Mouse (Mus musculus) CH12.LX (cell line): ENCODE measurements around the gene Pih1d3. TPM values are rescaled to one million over a fixed set of nuclear protein-coding genes. Genes with fewer than 3 reads are reported as not detected.

Source experiments
- DNase-seq: peaks from one replicate; pipeline ENCODE4 v3.0.0-alpha.2; 2013; ENCODE audit errors: extremely low read depth
- H3K27ac ChIP-seq: 2 replicates; pipeline ENCODE4 v1.5.1; 2012; ENCODE audit warnings: low read depth, mild to moderate bottlenecking, control low read depth, moderate library complexity; ENCODE audit not compliant: insufficient read depth
- H3K27me3 ChIP-seq: replicated peaks from 2 replicates; pipeline ENCODE3; 2012; ENCODE audit warnings: inconsistent platforms
- H3K36me3 ChIP-seq, 2 experiments: replicated peaks in 1 of 2; 2 replicates each; pipeline versions ENCODE3 to v1.6.1; 2012; ENCODE audit warnings: inconsistent platforms in 1 of 2, low read length in 1 of 2, mild to moderate bottlenecking in 1 of 2, mixed read lengths in 1 of 2, moderate library complexity in 1 of 2; ENCODE audit not compliant: control insufficient read depth in 1 of 2, insufficient read depth in 1 of 2
- H3K4me1 ChIP-seq, 2 experiments: 2 replicates each; pipeline ENCODE4 v1.6.1; 2012; ENCODE audit warnings: inconsistent platforms in 1 of 2, moderate library complexity in 1 of 2; ENCODE audit not compliant: insufficient read depth in 2 of 2, control insufficient read depth in 1 of 2
- H3K4me2 ChIP-seq: 2 replicates; pipeline ENCODE4 v1.6.1; 2012; ENCODE audit warnings: low read depth, mild to moderate bottlenecking, control low read depth; ENCODE audit not compliant: poor library complexity, insufficient read depth, severe bottlenecking
- H3K4me3 ChIP-seq, 3 experiments: fragments of 150-350 bp in 1 of 3; sonication (generic) in 1 of 3; replicated peaks in 1 of 3; 2 replicates each; pipeline versions ENCODE3 to v1.5.1; 2011 to 2012; ENCODE audit warnings: low read depth in 2 of 3, low read length in 2 of 3, mild to moderate bottlenecking in 2 of 3, moderate library complexity in 2 of 3, control low read depth in 1 of 3, improper control_type of control experiment in 1 of 3, inconsistent platforms in 1 of 3, mixed read lengths in 1 of 3; ENCODE audit not compliant: poor library complexity in 1 of 3
- H3K79me2 ChIP-seq: replicated peaks from 2 replicates; pipeline ENCODE4 v1.6.1; 2012; ENCODE audit warnings: mild to moderate bottlenecking, moderate library complexity; ENCODE audit not compliant: control insufficient read depth, poor library complexity, insufficient read depth, severe bottlenecking; ENCODE audit errors: extremely low read depth
- H3K9ac ChIP-seq: 2 replicates; pipeline ENCODE4 v1.6.1; 2012; ENCODE audit warnings: low read depth, mild to moderate bottlenecking, control low read depth, moderate library complexity; ENCODE audit not compliant: insufficient read depth
- H3K9me3 ChIP-seq: replicated peaks from 2 replicates; pipeline ENCODE3; 2012; ENCODE audit warnings: low read length, inconsistent platforms, mixed read lengths
- BHLHE40 ChIP-seq: IDR thresholded peaks from 2 replicates; pipeline ENCODE4 v1.6.1; 2011; ENCODE audit warnings: mild to moderate bottlenecking, low read depth, low read length, improper control_type of control experiment
- CHD1 ChIP-seq: IDR thresholded peaks from 2 replicates; pipeline ENCODE4 v1.6.1; 2012; ENCODE audit warnings: low read depth, low read length, improper control_type of control experiment, inconsistent platforms
- CTCF ChIP-seq, 2 experiments: IDR thresholded peaks in 1 of 2; conservative IDR thresholded peaks in 1 of 2; 2 replicates each; pipeline ENCODE4 v1.5.1; 2011 to 2012; ENCODE audit warnings: low read depth in 2 of 2, low read length in 2 of 2, improper control_type of control experiment in 1 of 2, inconsistent platforms in 1 of 2, mild to moderate bottlenecking in 1 of 2, moderate library complexity in 1 of 2
- ELF1 ChIP-seq: IDR thresholded peaks from 2 replicates; pipeline ENCODE4 v1.6.1; 2014; ENCODE audit warnings: low read depth, mild to moderate bottlenecking, inconsistent platforms, low read length, improper control_type of control experiment
- EP300 ChIP-seq: IDR thresholded peaks from 2 replicates; pipeline ENCODE4 v1.6.1; 2011; ENCODE audit warnings: low read length, improper control_type of control experiment
- GABPA ChIP-seq: IDR thresholded peaks from 2 replicates; pipeline ENCODE4 v1.6.1; 2012; ENCODE audit warnings: low read depth, low read length, improper control_type of control experiment, inconsistent platforms; ENCODE audit not compliant: insufficient replicate concordance
- HCFC1 ChIP-seq: IDR thresholded peaks from 2 replicates; pipeline ENCODE4 v1.6.1; 2012; ENCODE audit warnings: low read depth, mild to moderate bottlenecking, inconsistent platforms, low read length, improper control_type of control experiment
- IRF4 ChIP-seq: IDR thresholded peaks from 2 replicates; pipeline ENCODE4 v1.6.1; 2014; ENCODE audit warnings: low read depth, mild to moderate bottlenecking, inconsistent platforms, low read length, improper control_type of control experiment
- KAT2A ChIP-seq: IDR thresholded peaks from 2 replicates; pipeline ENCODE4 v1.6.1; 2012; ENCODE audit warnings: low read length, improper control_type of control experiment, inconsistent platforms; ENCODE audit not compliant: insufficient replicate concordance
- MAX ChIP-seq: IDR thresholded peaks from 2 replicates; pipeline ENCODE4 v1.6.1; 2011; ENCODE audit warnings: low read length, improper control_type of control experiment
- MAZ ChIP-seq: IDR thresholded peaks from 2 replicates; pipeline ENCODE4 v1.6.1; 2012; ENCODE audit warnings: low read depth, mild to moderate bottlenecking, inconsistent platforms, low read length, improper control_type of control experiment, moderate library complexity
- MEF2A ChIP-seq: IDR thresholded peaks from 2 replicates; pipeline ENCODE4 v1.6.1; 2014; ENCODE audit warnings: low read depth, mild to moderate bottlenecking, inconsistent platforms, low read length, improper control_type of control experiment, borderline replicate concordance
- MXI1 ChIP-seq: IDR thresholded peaks from 2 replicates; pipeline ENCODE4 v1.6.1; 2011; ENCODE audit warnings: mild to moderate bottlenecking, low read depth, low read length, improper control_type of control experiment
- NELFE ChIP-seq: IDR thresholded peaks from 2 replicates; pipeline ENCODE4 v1.6.1; 2011; ENCODE audit warnings: low read depth, low read length, improper control_type of control experiment
- NRF1 ChIP-seq: IDR thresholded peaks from 2 replicates; pipeline ENCODE4 v1.6.1; 2014; ENCODE audit warnings: low read depth, mild to moderate bottlenecking, inconsistent platforms, low read length, improper control_type of control experiment, moderate library complexity
- PAX5 ChIP-seq: IDR thresholded peaks from 2 replicates; pipeline ENCODE4 v1.6.1; 2012; ENCODE audit warnings: low read length, inconsistent platforms, mixed read lengths
- RAD21 ChIP-seq: IDR thresholded peaks from 2 replicates; pipeline ENCODE4 v1.6.1; 2011; ENCODE audit warnings: low read depth, mild to moderate bottlenecking, low read length, improper control_type of control experiment, moderate library complexity
- RCOR1 ChIP-seq: conservative IDR thresholded peaks from 2 replicates; pipeline ENCODE4 v1.6.1; 2012; ENCODE audit warnings: low read depth, mild to moderate bottlenecking, inconsistent platforms, low read length, improper control_type of control experiment
- SMC3 ChIP-seq: IDR thresholded peaks from 2 replicates; pipeline ENCODE4 v1.6.1; 2011; ENCODE audit warnings: low read depth, low read length, improper control_type of control experiment
- TBP ChIP-seq: conservative IDR thresholded peaks from 2 replicates; pipeline ENCODE4 v1.6.1; 2011; ENCODE audit warnings: low read depth, low read length, improper control_type of control experiment
- TCF12 ChIP-seq: IDR thresholded peaks from 2 replicates; pipeline ENCODE4 v1.6.1; 2014; ENCODE audit warnings: low read depth, mild to moderate bottlenecking, inconsistent platforms, low read length, improper control_type of control experiment
- UBTF ChIP-seq: IDR thresholded peaks from 2 replicates; pipeline ENCODE4 v1.6.1; 2012; ENCODE audit warnings: low read depth, mild to moderate bottlenecking, inconsistent platforms, low read length, improper control_type of control experiment, moderate library complexity
- ZKSCAN1 ChIP-seq: IDR thresholded peaks from 2 replicates; pipeline ENCODE4 v1.6.1; 2012; ENCODE audit warnings: low read depth, inconsistent platforms, low read length, improper control_type of control experiment, borderline replicate concordance
- ZMIZ1 ChIP-seq: IDR thresholded peaks from 2 replicates; pipeline ENCODE4 v1.6.1; 2012; ENCODE audit warnings: low read depth, mild to moderate bottlenecking, inconsistent platforms, low read length, improper control_type of control experiment
- dilution Hi-C: fragments of 300-500 bp; cut with MboI; formaldehyde crosslinking; loops from 2 replicates; pipeline ENCODE4 v1.14.3; 2020; ENCODE audit warnings: low sequenced_read_pairs; ENCODE audit not compliant: extremely low pct_unique_long_range_greater_than_20kb, extremely low pct_ligation_motif_present
- in situ Hi-C: fragments of 300-500 bp; cut with MboI; formaldehyde crosslinking; loops from 3 replicates; pipeline ENCODE4 v1.14.3; 2019; ENCODE audit warnings: low sequenced_read_pairs, low pct_ligation_motif_present, low pct_unique_long_range_greater_than_20kb, mixed read lengths
- polyA plus RNA-seq: library from polyadenylated mRNA; unstranded; fragments of >175 nt; gene quantifications from 2 replicates; pipeline ENCODE4 v1.2.1, GENCODE M21; 2012; ENCODE audit warnings: low read depth; ENCODE audit not compliant: insufficient read length
- total RNA-seq, 2 experiments: library from RNA; depleted of rRNA; stranded (reverse); fragments of 300-350 nt in 1 of 2; fragments of >200 nt in 1 of 2; gene quantifications; 2 replicates each; pipeline ENCODE4 v1.2.3; 2012 to 2014

Pih1d3 gene
- total and polyA plus RNA-seq, 3 experiments, result 0.17 to 0.35 (median 0.31) TPM

- no peaks in the 10 kb centered on the region for H3K27me3 ChIP-seq
- H3K4me1 ChIP-seq, result peaks cover 0 to 6% of the 10 kb centered on the region in 2 experiments; a peak in 1 of 4 replicates
- H3K4me2 ChIP-seq, result no peak within 1 kb of the TSS
- dilution Hi-C loops (no loop called here), in situ Hi-C loops (no loop called here)
- TF ChIP-seq NELFE (no peak), ELF1 (no peak), TBP (no peak), GABPA (no peak), CHD1 (no peak), RCOR1 (no peak), MEF2A (no peak), KAT2A (no peak), RAD21 (no peak)
- no peak within 1 kb of the TSS for H3K27ac ChIP-seq
- no peak within 1 kb of the TSS for H3K4me3 ChIP-seq
- DNase-seq, result no peak
- no peaks in the 10 kb centered on the region for H3K9me3 ChIP-seq
- no peaks in the 10 kb centered on the region for H3K79me2 ChIP-seq
- H3K9ac ChIP-seq, result no peak within 1 kb of the TSS
- H3K36me3 ChIP-seq, result peaks cover 0 to 2% of the 10 kb centered on the region in 2 experiments
Observed at GRCm38 (mm10) chr1:31176101-31176500, 46.5 kb upstream of the Pih1d3 start, which contains the start of gene Lgsn. Gene Lgsn, plus strand, starts transcription at chr1:31176401.

DNA sequence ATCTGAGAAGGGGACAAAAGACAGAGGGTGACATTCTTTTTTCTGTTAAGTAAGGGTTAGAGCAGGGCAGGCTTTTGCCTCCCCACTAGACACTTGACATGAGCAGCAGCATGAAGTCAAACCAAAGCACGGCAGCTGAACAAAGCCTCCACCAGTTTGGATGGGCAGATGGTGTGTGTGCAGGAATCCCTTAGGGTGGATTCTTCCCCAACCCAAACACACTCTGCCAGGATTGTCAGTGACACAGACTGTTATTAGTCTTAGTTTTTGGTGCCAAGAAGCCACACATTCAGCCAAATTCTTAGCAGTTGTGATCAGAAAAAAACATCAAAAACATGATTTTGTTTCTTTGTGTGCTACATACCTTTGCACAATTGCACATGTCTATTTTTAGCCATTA, 44.4 kb upstream of the Pih1d3 start:
- dilution Hi-C loops, result no loop called here
- in situ Hi-C loops, result no loop called here

More for the DNA sequence above, 44.4 kb upstream of the Pih1d3 start:
- no peaks in the 10 kb centered on the region for H3K79me2 ChIP-seq
- no peaks in the 10 kb centered on the region for H3K9me3 ChIP-seq
- TF ChIP-seq TCF12 (no peak), RAD21 (no peak), ZKSCAN1 (no peak), BHLHE40 (no peak), MXI1 (no peak), MEF2A (no peak), SMC3 (no peak), ELF1 (no peak), MAX (no peak), IRF4 (no peak), KAT2A (no peak), CTCF (conservative IDR thresholded peaks at IDR 0.05 in 1 of 2, IDR thresholded peaks at IDR 0.05 in 1 of 2; ENCODE audit: low read depth in 2 of 2, low read length in 2 of 2) (no peak), PAX5 (no peak), HCFC1 (no peak), EP300 (no peak), ZMIZ1 (no peak), NRF1 (no peak), MAZ (no peak), UBTF (no peak)
- no peak overlapping the region for H3K27ac ChIP-seq
- H3K4me1 ChIP-seq, result no peaks in the 10 kb centered on the region
- H3K9ac ChIP-seq, result no peak overlapping the region
- H3K4me2 ChIP-seq, result no peak overlapping the region
- DNase-seq, result no peak
- peaks cover 0 to 2% of the 10 kb centered on the region in 2 experiments for H3K36me3 ChIP-seq
- no peak overlapping the region for H3K4me3 ChIP-seq
- H3K27me3 ChIP-seq, result no peaks in the 10 kb centered on the region
